Mouse (Mus musculus): ENCODE results near the gene Celf2. TPM values are rescaled to one million over a fixed set of nuclear protein-coding genes. Genes with fewer than 3 reads are reported as not detected.
A peak's percentile ranks its signal among the peaks of the same experiment; 100 is the strongest.
"Not testable (repeated sequence)": the region's sequence is repeated elsewhere in the genome, so short reads cannot be mapped to it uniquely, and the experiment has no call there.

Gene Celf2
- 190 and 191 TPM in 2 replicates for polyA plus RNA-seq (2014; fragmentation: Nextera tagmentation; extraction: Ambion mirVana)

DNA sequence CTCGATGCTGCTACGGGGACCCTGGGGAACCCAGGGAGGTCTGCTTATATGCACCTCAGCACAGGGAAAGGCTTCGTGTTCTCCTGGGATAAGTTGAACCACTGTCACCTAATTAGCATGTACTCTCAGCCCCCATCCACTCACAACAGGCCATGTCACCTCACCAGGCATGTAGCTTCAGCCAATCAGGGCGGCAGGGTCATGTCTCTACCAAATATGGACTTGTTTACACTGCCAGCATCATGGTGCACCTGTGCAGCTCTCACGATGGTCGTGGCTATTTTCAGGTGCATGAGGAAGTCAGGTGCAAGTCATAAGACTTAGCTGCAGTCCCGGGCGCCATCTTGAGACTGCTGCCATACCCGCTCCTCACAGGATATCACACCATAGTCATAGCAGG, at the start of gene Celf2:
Gene Celf2, minus strand, starts transcription at position 101 of the 400 bp plus-strand sequence.
- H3K36me3 ChIP-seq (ENCODE audit: control insufficient read depth, insufficient read depth, low read length); H3K27ac ChIP-seq (replicated peaks; ENCODE audit: low read depth, low read length); H3K9ac ChIP-seq (replicated peaks; ENCODE audit: low read length); DNase-seq; H3K4me1 ChIP-seq (ENCODE audit: control insufficient read depth, insufficient read depth, low read length); ATAC-seq (ENCODE audit: low FRiP score, low TSS enrichment); H3K9me3 ChIP-seq (ENCODE audit: control insufficient read depth, low read length); H3K27me3 ChIP-seq (ENCODE audit: control insufficient read depth, insufficient read depth, low read length); H3K4me2 ChIP-seq (ENCODE audit: low read length); H3K4me3 ChIP-seq (replicated peaks; ENCODE audit: low read depth, low read length): not testable (repeated sequence)
- WGBS: 93% methylated on average over 9 of the region's 9 CpGs

DNA sequence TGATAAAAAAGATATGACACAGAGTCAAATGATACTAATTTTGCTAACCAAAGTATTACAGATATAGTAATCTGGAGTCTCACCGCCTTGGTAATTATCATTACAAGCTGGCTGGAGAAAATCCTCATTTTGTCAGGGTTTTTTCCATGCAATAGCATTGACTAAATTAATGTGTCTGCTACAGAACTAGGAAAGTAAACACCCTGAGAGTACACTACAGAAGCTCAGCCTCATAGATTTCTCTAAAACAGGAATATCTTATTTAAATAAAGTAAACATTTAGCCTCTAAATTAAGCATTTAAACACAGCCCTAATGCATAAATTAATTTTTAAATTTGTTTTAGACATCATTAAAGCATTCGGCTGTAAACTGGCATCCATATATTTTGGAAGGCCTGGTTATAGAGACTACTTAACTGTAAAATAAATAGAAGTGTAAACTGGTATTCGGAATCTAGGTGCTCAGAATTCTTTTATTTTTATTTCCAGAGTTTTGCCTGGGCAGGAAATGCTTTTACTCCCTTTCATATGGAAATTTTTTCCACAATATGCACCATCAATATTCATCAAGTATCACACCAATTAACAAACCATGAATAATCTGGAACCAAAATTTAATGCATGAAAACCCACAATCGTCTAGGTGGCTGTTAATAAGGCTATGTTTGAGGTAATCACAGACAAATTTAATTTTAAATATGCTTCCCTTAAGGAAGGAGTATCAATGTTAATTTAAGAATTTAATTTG, 46.0 kb upstream of the Celf2 start:
- Histone ChIP-seq H3K4me1 (ENCODE audit: control insufficient read depth, insufficient read depth, low read length) (no peaks in the 10 kb centered on the region), H3K27me3 (ENCODE audit: control insufficient read depth, insufficient read depth, low read length) (no peaks in the 10 kb centered on the region), H3K27ac (replicated peaks; ENCODE audit: low read depth, low read length) (no peak overlapping the region), H3K4me3 (replicated peaks; ENCODE audit: low read depth, low read length) (no peak overlapping the region), H3K4me2 (ENCODE audit: low read length) (no peak overlapping the region), H3K9ac (replicated peaks; ENCODE audit: low read length) (no peak overlapping the region), H3K36me3 (ENCODE audit: control insufficient read depth, insufficient read depth, low read length) (no peaks in the 10 kb centered on the region), H3K9me3 (ENCODE audit: control insufficient read depth, low read length) (no peaks in the 10 kb centered on the region)
- WGBS: 58% methylated on average over 4 of the region's 4 CpGs
- ATAC-seq (ENCODE audit: low FRiP score, low TSS enrichment) (no peak; the same call in 1 of the 2 replicates), DNase-seq (no peak)

DNA sequence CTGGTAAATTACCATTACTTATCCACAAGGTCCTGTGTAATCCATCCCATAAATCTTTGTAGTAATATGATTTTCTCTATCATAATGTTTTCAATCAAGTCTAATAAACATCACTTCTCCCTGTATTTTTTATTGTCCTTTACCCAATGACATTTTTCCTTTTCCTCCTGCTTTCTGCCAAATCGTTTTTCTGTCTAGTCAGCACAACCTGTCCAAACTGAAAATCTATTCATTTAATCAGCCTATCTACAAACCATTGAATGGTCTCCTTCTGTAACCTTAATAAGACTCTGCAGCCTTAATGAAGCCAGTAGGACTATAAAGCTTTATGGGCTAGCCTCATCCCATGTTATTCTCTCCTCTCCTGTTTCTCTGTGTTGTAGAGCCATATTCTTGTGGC, 45.2 kb upstream of the Celf2 start:
- Histone ChIP-seq H3K9me3 (ENCODE audit: control insufficient read depth, low read length) (no peaks in the 10 kb centered on the region), H3K27ac (replicated peaks; ENCODE audit: low read depth, low read length) (no peak overlapping the region), H3K36me3 (ENCODE audit: control insufficient read depth, insufficient read depth, low read length) (no peaks in the 10 kb centered on the region), H3K4me1 (ENCODE audit: control insufficient read depth, insufficient read depth, low read length) (no peaks in the 10 kb centered on the region), H3K9ac (replicated peaks; ENCODE audit: low read length) (no peak overlapping the region), H3K4me3 (replicated peaks; ENCODE audit: low read depth, low read length) (no peak overlapping the region), H3K27me3 (ENCODE audit: control insufficient read depth, insufficient read depth, low read length) (no peaks in the 10 kb centered on the region), H3K4me2 (ENCODE audit: low read length) (no peak overlapping the region)
- ATAC-seq (ENCODE audit: low FRiP score, low TSS enrichment) (no peak), DNase-seq (no peak)
- WGBS: 63% methylated on average over 1 of the region's 1 CpGs

DNA sequence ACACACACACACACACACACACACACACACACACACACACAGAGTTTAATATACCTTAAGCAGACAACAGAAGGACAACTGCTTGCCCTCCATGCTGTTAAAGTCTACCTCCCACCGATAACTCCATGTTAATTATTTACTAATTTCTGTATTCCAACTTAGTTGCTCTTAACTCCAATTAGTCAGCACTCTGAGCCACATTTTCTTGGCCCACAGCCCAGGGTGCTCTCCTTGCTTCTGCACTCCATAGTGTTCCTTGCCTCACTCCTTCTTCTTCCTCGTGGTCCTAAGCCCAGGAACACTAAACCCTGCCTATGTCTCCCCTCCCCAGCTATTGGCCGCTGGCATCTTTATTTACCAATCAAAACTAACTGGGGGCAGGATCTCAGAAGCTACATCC, 43.5 kb upstream of the Celf2 start:
- Histone ChIP-seq H3K9ac (replicated peaks; ENCODE audit: low read length) (no peak overlapping the region), H3K36me3 (ENCODE audit: control insufficient read depth, insufficient read depth, low read length) (no peaks in the 10 kb centered on the region), H3K27ac (replicated peaks; ENCODE audit: low read depth, low read length) (no peak overlapping the region), H3K9me3 (ENCODE audit: control insufficient read depth, low read length) (no peaks in the 10 kb centered on the region), H3K27me3 (ENCODE audit: control insufficient read depth, insufficient read depth, low read length) (no peaks in the 10 kb centered on the region), H3K4me1 (ENCODE audit: control insufficient read depth, insufficient read depth, low read length) (no peaks in the 10 kb centered on the region), H3K4me2 (ENCODE audit: low read length) (no peak overlapping the region), H3K4me3 (replicated peaks; ENCODE audit: low read depth, low read length) (no peak overlapping the region)
- DNase-seq (no peak), ATAC-seq (ENCODE audit: low FRiP score, low TSS enrichment) (no peak)
- WGBS: 82% methylated on average over 3 of the region's 3 CpGs

DNA sequence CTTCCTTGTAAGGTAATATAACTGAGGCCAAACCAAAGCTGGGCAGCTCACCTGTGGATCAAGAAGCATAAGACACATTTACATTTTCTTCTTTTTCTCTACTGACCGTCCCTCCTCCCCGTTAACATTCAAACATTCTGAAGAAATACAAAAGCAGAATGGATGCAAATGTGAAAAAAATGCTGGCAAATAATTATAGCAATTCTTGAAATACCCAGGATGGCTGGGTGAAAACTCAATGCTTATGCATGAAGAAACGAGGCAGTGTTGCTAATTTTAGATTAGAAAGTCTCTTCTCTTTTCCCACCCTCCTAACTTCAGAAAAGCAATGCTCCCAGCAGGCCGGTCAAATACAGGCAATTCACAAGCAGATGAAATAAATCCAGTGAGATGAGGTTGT, 39.5 kb upstream of the Celf2 start:
- no peaks in the 10 kb centered on the region for H3K9me3 ChIP-seq (ENCODE audit: control insufficient read depth, low read length)
- H3K4me2 ChIP-seq (ENCODE audit: low read length): no peak overlapping the region
- H3K4me3 ChIP-seq (replicated peaks; ENCODE audit: low read depth, low read length): no peak overlapping the region
- no peaks in the 10 kb centered on the region for H3K4me1 ChIP-seq (ENCODE audit: control insufficient read depth, insufficient read depth, low read length)
- DNase-seq (no peak), ATAC-seq (ENCODE audit: low FRiP score, low TSS enrichment) (no peak)
- H3K36me3 ChIP-seq (ENCODE audit: control insufficient read depth, insufficient read depth, low read length): no peaks in the 10 kb centered on the region
- no peaks in the 10 kb centered on the region for H3K27me3 ChIP-seq (ENCODE audit: control insufficient read depth, insufficient read depth, low read length)
- no peak overlapping the region for H3K27ac ChIP-seq (replicated peaks; ENCODE audit: low read depth, low read length)
- no peak overlapping the region for H3K9ac ChIP-seq (replicated peaks; ENCODE audit: low read length)
- 77% methylated on average over 4 of the region's 4 CpGs for WGBS

DNA sequence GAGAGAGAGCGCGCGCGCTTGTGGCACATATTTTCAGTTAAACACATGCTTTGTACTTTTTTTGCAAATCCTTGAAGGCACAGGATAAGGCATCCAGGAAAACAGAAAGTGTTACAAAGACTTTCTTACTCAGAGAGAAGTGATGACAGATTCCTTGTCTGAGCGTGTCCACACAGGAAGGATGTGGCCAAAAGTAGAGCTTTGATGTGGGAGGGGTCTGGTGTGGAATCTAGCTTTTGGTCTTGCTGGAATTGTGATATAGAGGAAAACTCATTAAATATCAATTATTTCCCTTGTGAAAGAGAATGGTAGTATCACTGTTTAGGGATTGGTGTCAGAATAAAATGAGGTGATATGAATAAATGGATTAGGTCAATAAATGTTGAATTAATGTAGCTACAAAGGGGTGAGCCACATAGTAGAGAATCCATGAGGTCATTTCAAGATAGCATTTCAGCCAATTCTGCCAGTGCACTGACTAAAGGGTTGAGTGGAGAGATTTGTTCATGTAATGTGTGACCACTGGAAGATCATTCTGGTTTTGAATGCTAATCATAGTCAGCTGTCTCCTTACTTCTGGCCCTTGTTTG, 25.3 kb upstream of the Celf2 start:
- Histone ChIP-seq H3K36me3 (ENCODE audit: control insufficient read depth, insufficient read depth, low read length) (no peaks in the 10 kb centered on the region), H3K4me3 (replicated peaks; ENCODE audit: low read depth, low read length) (no peak overlapping the region), H3K9ac (replicated peaks; ENCODE audit: low read length) (no peak overlapping the region), H3K9me3 (ENCODE audit: control insufficient read depth, low read length) (no peaks in the 10 kb centered on the region), H3K27ac (replicated peaks; ENCODE audit: low read depth, low read length) (no peak overlapping the region), H3K4me1 (ENCODE audit: control insufficient read depth, insufficient read depth, low read length) (peaks cover 26% of the 10 kb centered on the region), H3K27me3 (ENCODE audit: control insufficient read depth, insufficient read depth, low read length) (no peaks in the 10 kb centered on the region), H3K4me2 (ENCODE audit: low read length) (no peak overlapping the region)
- no peak for DNase-seq
- 97% methylated on average over 5 of the region's 5 CpGs for WGBS
- ATAC-seq (ENCODE audit: low FRiP score, low TSS enrichment): no peak

DNA sequence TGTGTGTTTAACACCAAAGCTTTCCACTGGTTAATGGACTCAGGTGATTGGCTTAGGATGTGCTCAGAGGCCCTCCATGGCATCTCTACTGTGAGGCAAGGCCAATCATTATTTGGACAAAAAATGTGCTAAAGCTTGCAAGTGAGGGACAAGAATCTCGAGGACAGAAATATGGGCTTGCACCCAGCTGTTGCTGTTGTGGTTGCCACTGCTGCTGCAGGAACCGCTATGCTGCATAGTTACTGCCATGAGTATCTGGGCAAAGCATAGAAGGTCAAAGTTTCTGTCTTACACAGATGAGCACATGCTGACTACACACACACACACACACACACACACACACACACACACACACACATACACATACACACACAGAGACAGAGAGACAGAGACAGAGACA, 24.8 kb upstream of the Celf2 start:
- no peak for ATAC-seq (ENCODE audit: low FRiP score, low TSS enrichment)
- Histone ChIP-seq H3K4me3 (replicated peaks; ENCODE audit: low read depth, low read length) (no peak overlapping the region), H3K27me3 (ENCODE audit: control insufficient read depth, insufficient read depth, low read length) (no peaks in the 10 kb centered on the region), H3K36me3 (ENCODE audit: control insufficient read depth, insufficient read depth, low read length) (no peaks in the 10 kb centered on the region), H3K9ac (replicated peaks; ENCODE audit: low read length) (no peak overlapping the region), H3K4me1 (ENCODE audit: control insufficient read depth, insufficient read depth, low read length) (peaks cover 29% of the 10 kb centered on the region), H3K9me3 (ENCODE audit: control insufficient read depth, low read length) (no peaks in the 10 kb centered on the region), H3K4me2 (ENCODE audit: low read length) (no peak overlapping the region), H3K27ac (replicated peaks; ENCODE audit: low read depth, low read length) (no peak overlapping the region)
- 80% methylated on average over 2 of the region's 2 CpGs for whole genome bisulfite sequencing
- DNase-seq: no peak

DNA sequence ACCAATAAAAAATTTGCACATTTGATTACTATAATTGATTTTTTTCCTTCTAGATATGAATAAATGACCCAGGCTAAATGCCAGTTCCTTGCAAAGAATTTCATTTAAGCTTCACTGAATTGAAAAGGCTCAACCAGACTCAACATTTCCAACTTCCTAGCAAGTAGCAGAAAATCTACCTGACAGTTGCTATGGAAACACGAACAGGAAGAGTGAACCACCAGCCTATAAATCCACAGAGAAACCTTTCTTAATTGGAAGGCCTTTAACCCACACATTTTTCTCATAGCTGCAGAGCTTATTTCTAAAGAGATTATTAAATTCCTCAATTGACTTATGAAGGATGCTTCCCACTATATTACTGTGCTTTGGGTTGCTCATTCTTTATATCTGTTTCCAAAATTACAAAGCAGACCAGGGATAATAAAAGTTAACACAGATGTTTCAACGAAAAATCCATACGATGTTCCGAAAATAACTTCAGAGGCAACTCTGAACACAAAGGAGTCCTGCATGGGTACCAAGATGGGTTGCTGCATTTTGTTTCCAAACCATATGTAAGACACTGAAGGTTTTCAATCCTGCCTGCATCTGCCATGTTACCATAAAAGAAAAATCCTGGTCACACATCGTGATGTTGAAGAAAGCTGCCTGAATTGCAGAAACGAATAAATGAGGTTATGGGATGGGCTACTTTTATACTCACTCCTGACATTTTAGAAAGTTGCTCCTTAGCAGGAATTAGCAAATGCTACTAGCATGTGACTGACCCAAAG, 22.0 kb upstream of the Celf2 start:
- Histone ChIP-seq H3K4me2 (ENCODE audit: low read length) (peak overlapping the region; percentile 22), H3K27ac (replicated peaks; ENCODE audit: low read depth, low read length) (peak overlapping the region; percentile 78), H3K4me1 (ENCODE audit: control insufficient read depth, insufficient read depth, low read length) (peaks cover 36% of the 10 kb centered on the region), H3K9ac (replicated peaks; ENCODE audit: low read length) (no peak overlapping the region), H3K9me3 (ENCODE audit: control insufficient read depth, low read length) (no peaks in the 10 kb centered on the region), H3K4me3 (replicated peaks; ENCODE audit: low read depth, low read length) (no peak overlapping the region), H3K27me3 (ENCODE audit: control insufficient read depth, insufficient read depth, low read length) (no peaks in the 10 kb centered on the region), H3K36me3 (ENCODE audit: control insufficient read depth, insufficient read depth, low read length) (no peaks in the 10 kb centered on the region)
- DNase-seq: peak; percentile 84
- 0 out of 2 replicates have a peak, but pooled peaks have one; percentile 43 for ATAC-seq (ENCODE audit: low FRiP score, low TSS enrichment)
- WGBS: 28% methylated on average over 6 of the region's 6 CpGs
